Mouse (Mus musculus) embryonic facial prominence, embryonic 12.5 days (tissue): ENCODE data around the gene Nmnat2. TPM values are rescaled to one million over a fixed set of nuclear protein-coding genes. Genes with fewer than 3 reads are reported as not detected.
A peak's percentile ranks its signal among the peaks of the same experiment; 100 is the strongest.

Source experiments
- ATAC-seq: fragments of 200-750 bp; cut with Nextera tagmentation; 2 replicates; pipeline ENCODE4 v1.8.0; 2017; ENCODE audit not compliant: insufficient number of reproducible peaks, insufficient read depth, low FRiP score, low TSS enrichment
- H3K27ac ChIP-seq: fragments of 300-500 bp; sonication (generic); 2 replicates; pipeline ENCODE4 v1.5.1; 2016; ENCODE audit warnings: mild to moderate bottlenecking
- H3K27me3 ChIP-seq: fragments of 300-500 bp; sonication (generic); 2 replicates; pipeline ENCODE4 v1.6.1; 2016; ENCODE audit warnings: mild to moderate bottlenecking, moderate library complexity
- H3K36me3 ChIP-seq: fragments of 300-500 bp; sonication (generic); 2 replicates; pipeline ENCODE4 v1.6.1; 2016; ENCODE audit warnings: mild to moderate bottlenecking
- H3K4me1 ChIP-seq: fragments of 300-500 bp; sonication (generic); 2 replicates; pipeline ENCODE4 v1.6.1; 2016
- H3K4me2 ChIP-seq: fragments of 300-500 bp; sonication (generic); replicated peaks from 2 replicates; pipeline ENCODE4 v1.6.1; 2016; ENCODE audit warnings: mild to moderate bottlenecking, moderate library complexity
- H3K4me3 ChIP-seq: fragments of 300-500 bp; sonication (generic); 2 replicates; pipeline ENCODE4 v1.5.1; 2016; ENCODE audit warnings: mild to moderate bottlenecking
- H3K9ac ChIP-seq: fragments of 300-500 bp; sonication (generic); 2 replicates; pipeline ENCODE4 v1.6.1; 2016; ENCODE audit warnings: mild to moderate bottlenecking, moderate library complexity
- H3K9me3 ChIP-seq: fragments of 300-500 bp; sonication (generic); 2 replicates; pipeline ENCODE4 v1.6.1; 2016; ENCODE audit warnings: mild to moderate bottlenecking, moderate library complexity
- WGBS: fragments of 180-500 bp; shearing (Covaris S2); methylation state at CpG from one replicate; pipeline ENCODE4 v1.1.7; 2016; 5-methylcytosine and 5-hydroxymethylcytosine counted together
- polyA plus RNA-seq: library from polyadenylated mRNA; unstranded; fragments of >200 nt; fragmentation: Nextera tagmentation; extraction: Ambion mirVana; gene quantifications from 2 replicates; pipeline ENCODE4 v1.2.1, GENCODE M21; 2016

The Nmnat2 gene
- polyA plus RNA-seq, 1 experiment from 2014 or later, result 4.3 TPM

GRCm38 (mm10) chr1:153042318-153042717, 87.5 kb downstream of the Nmnat2 start:
- Histone ChIP-seq H3K4me2 (no peak overlapping the region), H3K27me3 (no peaks in the 10 kb centered on the region)
- no peak for ATAC-seq

GRCm38 (mm10) chr1:153043332-153043731, 88.5 kb downstream of the Nmnat2 start:
- H3K27me3 ChIP-seq, result no peaks in the 10 kb centered on the region
- no peak for ATAC-seq
- H3K4me1 ChIP-seq, result 0 out of 2 replicates have a peak, but pooled peaks cover 3% of the 10 kb centered on the region
- no peak overlapping the region for H3K4me2 ChIP-seq
- H3K9me3 ChIP-seq, result no peaks in the 10 kb centered on the region
- no peak overlapping the region for H3K4me3 ChIP-seq
- H3K36me3 ChIP-seq, result no peaks in the 10 kb centered on the region
- WGBS, result 66% methylated on average over 6 of the region's 6 CpGs
- H3K27ac ChIP-seq, result no peak overlapping the region
- H3K9ac ChIP-seq, result no peak overlapping the region

More at GRCm38 (mm10) chr1:153042318-153042717, 87.5 kb downstream of the Nmnat2 start:
- no peak overlapping the region for H3K27ac ChIP-seq
- H3K4me1 ChIP-seq, result 0 out of 2 replicates have a peak, but pooled peaks cover 7% of the 10 kb centered on the region
- WGBS, result 74% methylated on average over 2 of the region's 2 CpGs
- H3K36me3 ChIP-seq, result no peaks in the 10 kb centered on the region
- H3K4me3 ChIP-seq, result no peak overlapping the region
- H3K9me3 ChIP-seq, result no peaks in the 10 kb centered on the region
- no peak overlapping the region for H3K9ac ChIP-seq

DNA sequence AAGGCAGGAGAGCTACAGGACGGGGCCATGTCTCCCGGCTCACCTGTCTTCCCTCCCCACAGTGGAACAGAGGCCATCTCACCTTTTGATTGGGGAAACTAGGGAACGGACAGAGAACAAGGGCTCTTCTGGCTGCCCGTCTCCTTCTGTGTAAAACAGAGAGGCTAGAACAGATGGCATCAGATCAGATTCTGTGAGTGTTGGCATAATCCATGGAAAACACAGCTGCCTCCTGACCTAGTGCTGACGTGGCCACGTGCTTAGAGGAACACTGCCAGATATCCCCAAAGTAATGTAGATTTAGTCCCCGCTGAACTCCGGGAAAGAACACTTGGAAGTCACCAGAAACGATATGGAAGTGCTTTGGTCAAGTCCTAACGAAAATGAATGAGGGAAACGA, 90.6 kb downstream of the Nmnat2 start:
- Histone ChIP-seq H3K27me3 (no peaks in the 10 kb centered on the region), H3K4me3 (no peak overlapping the region), H3K9ac (no peak overlapping the region), H3K36me3 (no peaks in the 10 kb centered on the region), H3K4me2 (no peak overlapping the region), H3K27ac (no peak overlapping the region), H3K4me1 (peaks cover 8% of the 10 kb centered on the region; the same call in 1 of the 2 replicates), H3K9me3 (no peaks in the 10 kb centered on the region)
- WGBS, result 76% methylated on average over 11 of the region's 11 CpGs
- ATAC-seq, result no peak

DNA sequence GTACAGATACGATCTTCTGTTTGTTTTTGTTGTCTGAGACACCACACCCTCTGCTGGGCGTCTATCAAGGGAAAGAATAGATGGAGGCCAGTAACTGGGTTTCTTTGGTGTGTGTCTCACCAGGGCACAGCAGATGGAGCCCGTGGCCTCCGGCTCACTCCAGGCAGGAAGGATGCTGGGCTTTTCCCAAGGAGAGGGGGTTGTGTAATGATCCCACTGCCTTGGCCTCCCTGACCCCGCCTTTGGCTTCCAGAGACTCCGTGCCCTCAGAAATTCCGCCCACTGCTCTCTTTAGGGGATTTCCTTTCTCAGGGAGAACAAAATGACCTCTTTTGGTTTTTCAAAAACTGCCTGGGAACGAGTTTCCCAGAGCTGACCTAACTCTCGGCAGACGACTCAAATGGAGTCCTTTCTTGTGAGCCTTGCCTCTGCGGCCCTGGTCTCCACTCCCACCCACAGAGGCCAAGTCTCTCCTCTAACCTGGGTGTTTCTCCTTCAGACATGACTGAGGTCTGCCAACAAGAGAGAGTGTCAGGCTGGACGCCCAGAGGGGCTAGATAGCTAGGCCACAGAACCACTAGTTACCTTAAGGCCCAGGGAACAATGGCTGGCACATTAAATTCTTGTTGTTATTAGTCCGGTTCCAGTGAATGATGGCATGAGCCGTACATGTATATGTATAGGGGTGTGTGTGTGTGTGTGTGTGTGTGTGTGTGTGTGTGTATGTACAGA, 93.5 kb downstream of the Nmnat2 start:
- H3K27me3 ChIP-seq, result no peaks in the 10 kb centered on the region
- no peak overlapping the region for H3K9ac ChIP-seq
- peaks cover 9% of the 10 kb centered on the region; the same call in 1 of the 2 replicates for H3K4me1 ChIP-seq
- ATAC-seq, result peak; percentile 64; the same call in 1 of the 2 replicates
- no peaks in the 10 kb centered on the region for H3K9me3 ChIP-seq
- H3K27ac ChIP-seq, result no peak overlapping the region
- WGBS, result 19% methylated on average over 14 of the region's 14 CpGs
- H3K4me3 ChIP-seq, result no peak overlapping the region
- no peak overlapping the region for H3K4me2 ChIP-seq
- no peaks in the 10 kb centered on the region for H3K36me3 ChIP-seq

- Histone ChIP-seq H3K4me3 (no peak overlapping the region), H3K27ac (no peak overlapping the region), H3K9me3 (no peaks in the 10 kb centered on the region), H3K4me1 (peaks cover 18% of the 10 kb centered on the region; the same call in 1 of the 2 replicates), H3K36me3 (no peaks in the 10 kb centered on the region), H3K4me2 (no peak overlapping the region), H3K27me3 (no peaks in the 10 kb centered on the region), H3K9ac (no peak overlapping the region)
- no peak for ATAC-seq
- WGBS, result 69% methylated on average over 2 of the region's 2 CpGs
These were observed 94.7 kb downstream of the Nmnat2 start for GRCm38 (mm10) chr1:153049451-153049850.

GRCm38 (mm10) chr1:153051474-153051873, 96.7 kb downstream of the Nmnat2 start:
- no peak overlapping the region for H3K4me2 ChIP-seq
- ATAC-seq, result no peak
- no peaks in the 10 kb centered on the region for H3K27me3 ChIP-seq
- H3K4me1 ChIP-seq, result peaks cover 21% of the 10 kb centered on the region; the same call in 1 of the 2 replicates
- no peak overlapping the region for H3K9ac ChIP-seq
- no peak overlapping the region for H3K27ac ChIP-seq
- H3K4me3 ChIP-seq, result no peak overlapping the region
- no peaks in the 10 kb centered on the region for H3K36me3 ChIP-seq
- 82% methylated on average over 5 of the region's 5 CpGs for WGBS
- no peaks in the 10 kb centered on the region for H3K9me3 ChIP-seq

GRCm38 (mm10) chr1:153053619-153054018, 98.8 kb downstream of the Nmnat2 start:
- WGBS, result 14% methylated on average over 7 of the region's 7 CpGs
- H3K9me3 ChIP-seq, result no peaks in the 10 kb centered on the region
- H3K27ac ChIP-seq, result no peak overlapping the region
- H3K27me3 ChIP-seq, result no peaks in the 10 kb centered on the region
- no peak for ATAC-seq
- no peaks in the 10 kb centered on the region for H3K36me3 ChIP-seq
- H3K4me1 ChIP-seq, result peaks cover 21% of the 10 kb centered on the region; the same call in 1 of the 2 replicates
- H3K9ac ChIP-seq, result no peak overlapping the region
- no peak overlapping the region for H3K4me2 ChIP-seq
- H3K4me3 ChIP-seq, result no peak overlapping the region

DNA sequence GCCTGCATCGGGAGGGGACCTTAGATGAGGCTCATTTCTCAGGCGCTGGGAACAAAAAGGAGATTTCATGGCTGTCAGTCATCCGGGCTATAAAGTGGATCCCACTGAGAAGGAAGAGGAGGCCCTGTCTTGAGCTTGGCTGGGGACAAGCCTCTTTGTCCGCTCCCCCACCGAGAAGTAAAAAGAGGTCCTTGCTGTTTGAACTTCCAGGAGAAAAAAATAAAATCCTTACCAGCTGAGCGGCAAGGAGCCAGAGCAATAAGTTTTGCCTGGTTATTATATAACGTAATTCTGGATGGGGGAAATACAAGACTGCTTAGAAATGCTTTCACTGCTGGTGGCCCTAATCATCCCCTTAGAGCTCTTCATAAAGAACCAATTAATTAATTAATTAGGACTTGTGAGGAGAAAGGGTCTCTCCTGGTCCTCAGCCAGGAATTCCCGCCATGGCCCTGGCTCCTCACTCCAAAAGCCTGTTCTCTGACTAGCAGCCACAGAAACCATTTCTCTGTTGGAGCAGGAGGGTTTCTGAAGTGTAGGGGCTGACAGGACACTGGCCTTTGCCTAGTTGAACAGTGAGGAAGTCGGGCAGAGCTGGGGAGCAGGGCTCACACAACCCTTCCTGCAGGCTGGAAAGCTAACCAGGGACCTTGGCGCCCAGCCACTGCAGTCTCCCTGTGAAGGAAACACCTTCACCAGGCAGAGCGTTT, 99.5 kb downstream of the Nmnat2 start:
- WGBS, result 18% methylated on average over 11 of the region's 11 CpGs
- Histone ChIP-seq H3K27me3 (no peaks in the 10 kb centered on the region), H3K4me1 (peaks cover 21% of the 10 kb centered on the region; the same call in 1 of the 2 replicates), H3K4me3 (no peak overlapping the region), H3K9ac (no peak overlapping the region), H3K4me2 (no peak overlapping the region), H3K27ac (peak overlapping the region; percentile 46), H3K36me3 (no peaks in the 10 kb centered on the region), H3K9me3 (no peaks in the 10 kb centered on the region)
- no peak for ATAC-seq

GRCm38 (mm10) chr1:153058290-153058689, 103.5 kb downstream of the Nmnat2 start:
- no peak for ATAC-seq
- no peak overlapping the region for H3K4me2 ChIP-seq
- WGBS, result 72% methylated on average over 7 of the region's 7 CpGs
- peaks cover 12% of the 10 kb centered on the region; the same call in 1 of the 2 replicates for H3K4me1 ChIP-seq
- no peaks in the 10 kb centered on the region for H3K9me3 ChIP-seq
- H3K27ac ChIP-seq, result no peak overlapping the region
- no peaks in the 10 kb centered on the region for H3K36me3 ChIP-seq
- no peaks in the 10 kb centered on the region for H3K27me3 ChIP-seq
- no peak overlapping the region for H3K4me3 ChIP-seq
- no peak overlapping the region for H3K9ac ChIP-seq

DNA sequence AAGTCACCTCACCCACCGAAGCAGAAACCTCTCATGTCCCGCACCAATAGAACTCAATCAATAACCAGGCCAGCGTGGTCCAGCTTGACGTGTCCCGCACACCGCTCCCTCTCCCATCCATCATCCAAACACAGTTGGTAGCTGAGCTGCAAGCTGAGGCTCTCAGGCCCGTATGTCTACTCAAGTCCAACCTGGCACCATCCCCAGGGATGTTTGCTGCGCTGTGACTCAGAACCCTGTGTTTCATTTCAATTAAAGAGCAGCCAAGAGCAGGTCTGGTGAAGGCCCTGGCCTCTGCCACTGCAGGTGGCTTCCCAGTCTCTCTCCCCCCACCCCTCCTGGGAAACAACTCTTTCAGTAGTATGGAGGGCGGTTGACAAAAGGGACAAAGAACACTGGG, 104.8 kb downstream of the Nmnat2 start:
- H3K4me3 ChIP-seq, result no peak overlapping the region
- no peaks in the 10 kb centered on the region for H3K9me3 ChIP-seq
- H3K9ac ChIP-seq, result no peak overlapping the region
- no peak overlapping the region for H3K27ac ChIP-seq
- H3K36me3 ChIP-seq, result no peaks in the 10 kb centered on the region
- 84% methylated on average over 9 of the region's 9 CpGs for WGBS
- H3K4me2 ChIP-seq, result no peak overlapping the region
- H3K27me3 ChIP-seq, result no peaks in the 10 kb centered on the region
- peaks cover under 1% of the 10 kb centered on the region; the same call in 1 of the 2 replicates for H3K4me1 ChIP-seq
- no peak for ATAC-seq

- Histone ChIP-seq H3K27ac (no peak overlapping the region), H3K9ac (no peak overlapping the region), H3K4me1 (no peaks in the 10 kb centered on the region), H3K4me2 (no peak overlapping the region), H3K36me3 (no peaks in the 10 kb centered on the region), H3K27me3 (no peaks in the 10 kb centered on the region), H3K4me3 (no peak overlapping the region), H3K9me3 (no peaks in the 10 kb centered on the region)
- no peak for ATAC-seq
- WGBS, result 62% methylated on average over 7 of the region's 7 CpGs
These were observed 107.8 kb downstream of the Nmnat2 start for GRCm38 (mm10) chr1:153062547-153062946.
